Mouse (Mus musculus): ENCODE measurements around the gene Polr3g. TPM values are rescaled to one million over a fixed set of nuclear protein-coding genes. Genes with fewer than 3 reads are reported as not detected.

The Polr3g gene
- total and polyA plus RNA-seq, 3 experiments = 26.2 to 79.4 (median 36.8) TPM

- TF ChIP-seq POLR2AphosphoS5 (IDR thresholded peaks at IDR 0.05; ENCODE audit: borderline replicate concordance, low read depth, low read length) (no peak), ZC3H11A (IDR thresholded peaks at IDR 0.05; ENCODE audit: low read depth, low read length) (no peak)
Observed at GRCm38 (mm10) chr13:81757058-81757660, 46.3 kb upstream of the Polr3g start (continued).

DNA sequence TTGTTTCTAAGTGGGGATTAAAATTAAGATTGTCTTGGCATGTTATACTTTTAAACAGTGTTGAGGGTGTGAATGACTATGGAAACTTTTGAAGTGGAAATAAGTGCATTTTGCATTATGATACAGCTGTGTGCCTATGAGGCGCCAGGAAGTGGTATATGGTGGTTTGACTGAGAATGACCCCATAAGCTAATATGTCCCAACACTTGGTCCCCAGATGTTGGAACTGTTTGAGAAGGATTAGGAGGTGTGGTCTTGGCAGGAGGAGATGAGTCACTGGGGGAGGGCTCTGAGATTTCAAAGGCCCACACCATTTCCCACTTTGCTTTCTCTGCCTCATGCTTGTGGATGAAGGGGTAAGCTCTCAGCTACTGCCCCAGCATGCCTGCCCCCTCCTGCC, 44.5 kb upstream of the Polr3g start:
- TF ChIP-seq UBTF (IDR thresholded peaks at IDR 0.05; ENCODE audit: borderline replicate concordance, insufficient read depth, low read depth, low read length) = no peak
- no peak for TF ChIP-seq CHD2 (IDR thresholded peaks at IDR 0.05; ENCODE audit: low read length)
- TF ChIP-seq EP300 (IDR thresholded peaks at IDR 0.05; ENCODE audit: low read depth in 1 of 2, low read length in 2 of 2) = no peak
- no peak for TF ChIP-seq TAL1 (IDR thresholded peaks at IDR 0.05; ENCODE audit: low read length)
- no peak for TF ChIP-seq CHD1 (IDR thresholded peaks at IDR 0.05; ENCODE audit: low read depth, low read length)
- no peak for TF ChIP-seq ZKSCAN1 (IDR thresholded peaks at IDR 0.05; ENCODE audit: low read depth, low read length)
- TF ChIP-seq GATA1 (IDR thresholded peaks at IDR 0.05; ENCODE audit: low read depth, low read length) = no peak
- TF ChIP-seq MYB (IDR thresholded peaks at IDR 0.05; ENCODE audit: low read depth, low read length) = no peak
- TF ChIP-seq E2F4 (IDR thresholded peaks at IDR 0.05; ENCODE audit: borderline replicate concordance, low read depth, low read length) = no peak
- no peak for TF ChIP-seq ZNF384 (IDR thresholded peaks at IDR 0.05; ENCODE audit: low read depth, low read length)
- no peak for TF ChIP-seq MAX (IDR thresholded peaks at IDR 0.05; ENCODE audit: low read length)
- TF ChIP-seq HCFC1 (IDR thresholded peaks at IDR 0.05; ENCODE audit: low read depth, low read length) = no peak
- H3K9ac ChIP-seq (ENCODE audit: control insufficient read depth, low read depth, low read length, poor library complexity, severe bottlenecking) = no peak overlapping the region
- no peaks in the 10 kb centered on the region for H3K36me3 ChIP-seq (ENCODE audit: control insufficient read depth in 1 of 2, insufficient read depth in 2 of 2, low read length in 2 of 2)
- no peaks in the 10 kb centered on the region; a peak in 1 of 4 replicates for H3K27me3 ChIP-seq (ENCODE audit: control insufficient read depth in 1 of 2, insufficient read depth in 2 of 2, low read length in 2 of 2)
- H3K9me3 ChIP-seq (replicated peaks; ENCODE audit: insufficient read depth, low read length) = no peaks in the 10 kb centered on the region
- H3K4me3 ChIP-seq (ENCODE audit: control insufficient read depth in 1 of 2, insufficient read depth in 1 of 2, low read depth in 2 of 2, low read length in 2 of 2) = no peak overlapping the region
- H3K27ac ChIP-seq (ENCODE audit: control insufficient read depth, low read depth, low read length) = no peak overlapping the region
- H3K79me2 ChIP-seq (ENCODE audit: control insufficient read depth, insufficient read depth, low read length, poor library complexity) = no peaks in the 10 kb centered on the region
- H3K4me1 ChIP-seq (ENCODE audit: control insufficient read depth in 1 of 2, insufficient read depth in 2 of 2, low read length in 2 of 2) = no peaks in the 10 kb centered on the region
- DNase-seq (ENCODE audit: low read depth, low spot score) = no peak

GRCm38 (mm10) chr13:81754878-81755277, 44.1 kb upstream of the Polr3g start:
- no peaks in the 10 kb centered on the region for H3K79me2 ChIP-seq (ENCODE audit: control insufficient read depth, insufficient read depth, low read length, poor library complexity)
- TF ChIP-seq TBP (IDR thresholded peaks at IDR 0.05; ENCODE audit: low read depth, low read length) (no peak), ELF1 (IDR thresholded peaks at IDR 0.05; ENCODE audit: low read depth, low read length) (no peak), MAZ (IDR thresholded peaks at IDR 0.05; ENCODE audit: low read depth, low read length) (no peak), GABPA (IDR thresholded peaks at IDR 0.05; ENCODE audit: low read depth, low read length) (no peak), MYB (IDR thresholded peaks at IDR 0.05; ENCODE audit: low read depth, low read length) (no peak), MXI1 (IDR thresholded peaks at IDR 0.05; ENCODE audit: low read depth, low read length) (no peak), MYC (IDR thresholded peaks at IDR 0.05; ENCODE audit: low read depth, low read length) (no peak), UBTF (IDR thresholded peaks at IDR 0.05; ENCODE audit: borderline replicate concordance, insufficient read depth, low read depth, low read length) (no peak), E2F4 (IDR thresholded peaks at IDR 0.05; ENCODE audit: borderline replicate concordance, low read depth, low read length) (no peak), ZMIZ1 (IDR thresholded peaks at IDR 0.05; ENCODE audit: low read depth, low read length) (no peak), USF1 (IDR thresholded peaks at IDR 0.05; ENCODE audit: low read depth, low read length) (no peak), NRF1 (IDR thresholded peaks at IDR 0.05; ENCODE audit: insufficient read depth, low read depth, low read length, poor library complexity, severe bottlenecking) (no peak)
- no peaks in the 10 kb centered on the region for H3K36me3 ChIP-seq (ENCODE audit: control insufficient read depth in 1 of 2, insufficient read depth in 2 of 2, low read length in 2 of 2)
- H3K27ac ChIP-seq (ENCODE audit: control insufficient read depth, low read depth, low read length) = no peak overlapping the region
- H3K27me3 ChIP-seq (ENCODE audit: control insufficient read depth in 1 of 2, insufficient read depth in 2 of 2, low read length in 2 of 2) = no peaks in the 10 kb centered on the region; a peak in 1 of 4 replicates
- DNase-seq (ENCODE audit: low read depth, low spot score) = no peak
- H3K9ac ChIP-seq (ENCODE audit: control insufficient read depth, low read depth, low read length, poor library complexity, severe bottlenecking) = no peak overlapping the region
- H3K4me1 ChIP-seq (ENCODE audit: control insufficient read depth in 1 of 2, insufficient read depth in 2 of 2, low read length in 2 of 2) = no peaks in the 10 kb centered on the region
- H3K4me3 ChIP-seq (ENCODE audit: control insufficient read depth in 1 of 2, insufficient read depth in 1 of 2, low read depth in 2 of 2, low read length in 2 of 2) = no peak overlapping the region
- no peaks in the 10 kb centered on the region for H3K9me3 ChIP-seq (replicated peaks; ENCODE audit: insufficient read depth, low read length)
